Mouse (Mus musculus): ENCODE measurements around the gene Unc5b. TPM values are rescaled to one million over a fixed set of nuclear protein-coding genes. Genes with fewer than 3 reads are reported as not detected.
"Not testable (repeated sequence)": the region's sequence is repeated elsewhere in the genome, so short reads cannot be mapped to it uniquely, and the experiment has no call there.

The Unc5b gene
- polyA plus RNA-seq, 1 experiment from 2014 or later: 4.3 TPM

DNA sequence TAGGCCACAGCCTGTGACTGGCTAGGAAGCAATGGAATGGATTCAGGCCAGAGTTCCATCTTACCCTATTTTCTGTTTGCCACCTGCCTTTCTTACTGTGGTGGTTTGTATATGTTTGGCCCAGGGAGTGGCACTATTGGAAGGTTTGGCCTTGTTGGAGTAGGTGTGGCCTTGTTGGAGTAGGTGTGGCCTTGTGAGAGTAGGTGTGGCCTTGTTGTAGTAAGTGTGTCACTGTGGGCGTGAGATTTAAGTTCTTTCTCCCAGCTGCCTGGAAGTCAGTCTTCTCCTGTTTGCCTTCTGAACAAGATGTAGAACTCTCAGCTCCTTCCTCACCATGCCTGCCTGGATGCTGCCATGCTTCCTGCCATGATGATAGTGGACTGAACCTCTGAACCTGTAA is 89.1 kb downstream of the Unc5b start:
- peaks cover 19% of the 10 kb centered on the region for H3K4me1 ChIP-seq
- not testable (repeated sequence) for H3K9me3 ChIP-seq (replicated peaks); ATAC-seq (ENCODE audit: low FRiP score); H3K4me3 ChIP-seq; H3K36me3 ChIP-seq; H3K4me2 ChIP-seq (replicated peaks); H3K27me3 ChIP-seq; H3K9ac ChIP-seq; H3K27ac ChIP-seq
- WGBS: 83% methylated on average over 1 of the region's 1 CpGs

DNA sequence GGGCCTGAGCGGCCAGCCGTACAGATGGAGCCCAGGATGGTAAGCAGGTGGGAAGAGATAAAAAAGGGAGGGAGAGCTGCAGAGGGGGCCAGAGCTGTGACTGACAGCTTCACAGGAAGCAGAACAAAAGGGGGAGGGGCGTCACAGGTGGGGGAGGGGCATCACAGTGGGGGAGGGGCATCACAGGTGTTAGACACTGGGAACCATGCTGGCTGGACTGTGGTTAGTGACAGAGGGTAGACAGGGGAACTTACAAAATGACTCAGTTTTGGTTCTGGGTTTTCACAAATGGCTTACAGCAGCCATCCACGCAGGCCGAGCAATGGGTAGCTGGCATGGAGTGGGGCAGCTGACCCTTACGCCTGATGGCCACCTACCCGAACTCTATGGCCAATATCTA is 89.9 kb downstream of the Unc5b start:
- no peak overlapping the region for H3K9ac ChIP-seq
- H3K4me1 ChIP-seq: peaks cover 19% of the 10 kb centered on the region
- no peaks in the 10 kb centered on the region for H3K27me3 ChIP-seq
- no peak overlapping the region for H3K4me2 ChIP-seq (replicated peaks)
- H3K27ac ChIP-seq: no peak overlapping the region
- ATAC-seq (ENCODE audit: low FRiP score): no peak
- no peaks in the 10 kb centered on the region for H3K9me3 ChIP-seq (replicated peaks)
- 79% methylated on average over 7 of the region's 7 CpGs for WGBS
- H3K4me3 ChIP-seq: no peak overlapping the region
- peaks cover 4% of the 10 kb centered on the region; the same call in 1 of the 2 replicates for H3K36me3 ChIP-seq

DNA sequence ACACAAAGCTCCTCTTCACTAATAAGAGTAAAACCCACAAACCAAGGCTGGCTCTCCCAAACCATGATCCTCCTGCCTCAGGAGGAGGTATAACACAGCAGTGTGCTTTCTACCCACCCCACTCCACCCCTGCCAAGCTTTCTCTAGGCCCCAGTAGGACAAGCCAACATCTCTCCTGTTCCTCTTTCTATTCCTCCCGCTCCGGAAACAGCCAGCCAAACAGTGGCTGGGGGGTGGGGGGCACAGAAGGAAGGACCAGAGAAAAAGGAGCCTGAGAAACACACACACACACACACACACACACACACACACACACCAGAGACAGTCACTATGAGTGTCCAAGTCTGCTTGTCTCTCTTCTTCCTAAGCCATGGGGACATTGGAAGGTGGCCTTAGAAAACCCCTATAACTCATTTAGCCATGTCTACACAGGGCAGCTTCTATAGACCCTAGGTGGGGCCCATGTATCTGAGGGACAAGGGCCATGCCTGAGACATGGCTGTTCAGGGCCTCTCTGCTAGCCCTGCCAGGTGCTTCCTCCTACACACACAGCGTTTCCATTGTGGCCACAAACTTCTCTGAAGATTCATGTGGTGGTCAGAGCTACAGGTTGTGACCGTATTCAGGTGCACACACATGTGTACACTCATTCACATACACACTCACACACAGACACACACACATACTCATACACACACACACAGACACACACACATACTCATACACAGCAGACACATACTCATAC is 91.6 kb downstream of the Unc5b start:
- Histone ChIP-seq H3K27me3 (no peaks in the 10 kb centered on the region), H3K36me3 (peaks cover 6% of the 10 kb centered on the region; the same call in 1 of the 2 replicates), H3K4me1 (peaks cover 17% of the 10 kb centered on the region), H3K9me3 (replicated peaks) (no peaks in the 10 kb centered on the region), H3K4me2 (replicated peaks) (no peak overlapping the region), H3K4me3 (no peak overlapping the region), H3K27ac (no peak overlapping the region), H3K9ac (no peak overlapping the region)
- whole genome bisulfite sequencing: 92% methylated on average over 4 of the region's 4 CpGs
- ATAC-seq (ENCODE audit: low FRiP score): no peak

DNA sequence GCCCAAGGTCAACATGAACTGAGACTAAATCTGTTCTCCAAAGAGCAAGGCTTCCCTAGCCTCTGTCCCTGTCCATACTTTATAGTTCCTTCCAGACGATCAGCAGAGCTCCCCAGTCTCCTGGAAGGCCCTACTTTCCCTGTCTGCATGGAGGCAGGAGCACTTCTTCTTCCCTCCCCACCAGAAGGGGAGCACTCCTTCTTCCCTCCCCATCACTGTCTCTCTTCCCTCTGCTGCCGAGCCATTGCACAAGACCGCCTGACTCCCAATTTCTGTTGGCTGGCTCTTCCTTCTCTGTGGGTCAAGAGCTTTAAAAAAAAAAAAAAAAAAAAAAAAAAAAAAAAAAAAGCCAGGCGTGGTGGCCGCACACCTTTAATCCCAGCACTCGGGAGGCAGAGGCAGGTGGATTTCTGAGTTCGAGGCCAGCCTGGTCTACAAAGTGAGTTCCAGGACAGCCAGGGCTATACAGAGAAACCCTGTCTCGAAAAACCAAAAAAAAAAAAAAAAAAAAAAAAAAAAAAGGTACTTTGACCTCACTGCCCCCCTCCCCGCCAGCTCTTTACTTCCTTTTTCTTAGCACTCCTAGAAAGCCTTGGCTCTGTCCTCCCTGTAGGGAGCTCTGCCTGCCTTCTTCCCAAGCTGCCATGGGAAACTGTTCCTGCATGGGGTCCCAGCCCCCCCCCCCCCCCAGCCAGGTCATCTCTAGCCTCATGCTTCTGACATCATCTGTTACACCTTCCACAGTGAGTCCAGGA is 93.3 kb downstream of the Unc5b start:
- Histone ChIP-seq H3K27ac (no peak overlapping the region), H3K27me3 (no peaks in the 10 kb centered on the region), H3K4me1 (peaks cover 22% of the 10 kb centered on the region), H3K4me3 (no peak overlapping the region), H3K9me3 (replicated peaks) (no peaks in the 10 kb centered on the region), H3K4me2 (replicated peaks) (no peak overlapping the region), H3K36me3 (peaks cover 6% of the 10 kb centered on the region; the same call in 1 of the 2 replicates), H3K9ac (no peak overlapping the region)
- no peak for ATAC-seq (ENCODE audit: low FRiP score)
- WGBS: 79% methylated on average over 8 of the region's 9 CpGs

DNA sequence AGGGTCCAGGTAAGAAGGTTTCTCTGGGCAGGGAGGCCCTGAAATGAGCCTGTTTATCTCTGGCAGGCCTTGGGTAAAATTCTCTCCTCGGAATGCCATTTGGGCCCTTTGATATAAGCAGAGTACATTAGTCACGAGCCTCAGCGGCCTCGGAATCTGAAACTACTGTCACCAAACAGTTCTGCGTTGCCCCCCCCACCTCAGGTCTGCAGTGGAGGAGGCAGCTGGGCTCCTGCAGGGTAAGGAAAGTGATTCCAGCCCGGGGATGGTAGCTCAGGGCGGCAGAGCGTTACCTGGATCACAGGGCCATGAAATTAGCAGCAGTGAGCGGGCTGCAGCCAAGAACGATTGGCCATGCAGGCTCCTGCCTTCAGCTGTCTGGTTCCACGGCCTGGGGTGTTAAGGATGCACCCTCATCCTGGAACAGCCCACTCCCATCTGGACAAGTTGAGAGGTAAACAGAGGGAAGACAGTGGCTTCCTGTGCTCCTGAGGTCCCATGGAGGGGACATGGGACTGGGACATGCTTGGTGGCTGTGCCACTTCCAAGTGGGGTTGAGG is 94.1 kb downstream of the Unc5b start:
- WGBS: 59% methylated on average over 11 of the region's 11 CpGs
- H3K9me3 ChIP-seq (replicated peaks): no peaks in the 10 kb centered on the region
- no peak overlapping the region for H3K4me2 ChIP-seq (replicated peaks)
- H3K9ac ChIP-seq: no peak overlapping the region
- peak; percentile 24; the same call in 1 of the 2 replicates for ATAC-seq (ENCODE audit: low FRiP score)
- H3K27me3 ChIP-seq: no peaks in the 10 kb centered on the region
- H3K27ac ChIP-seq: peak overlapping the region; percentile 57
- peaks cover 27% of the 10 kb centered on the region for H3K4me1 ChIP-seq
- no peak overlapping the region for H3K4me3 ChIP-seq
- peaks cover 6% of the 10 kb centered on the region; the same call in 1 of the 2 replicates for H3K36me3 ChIP-seq

DNA sequence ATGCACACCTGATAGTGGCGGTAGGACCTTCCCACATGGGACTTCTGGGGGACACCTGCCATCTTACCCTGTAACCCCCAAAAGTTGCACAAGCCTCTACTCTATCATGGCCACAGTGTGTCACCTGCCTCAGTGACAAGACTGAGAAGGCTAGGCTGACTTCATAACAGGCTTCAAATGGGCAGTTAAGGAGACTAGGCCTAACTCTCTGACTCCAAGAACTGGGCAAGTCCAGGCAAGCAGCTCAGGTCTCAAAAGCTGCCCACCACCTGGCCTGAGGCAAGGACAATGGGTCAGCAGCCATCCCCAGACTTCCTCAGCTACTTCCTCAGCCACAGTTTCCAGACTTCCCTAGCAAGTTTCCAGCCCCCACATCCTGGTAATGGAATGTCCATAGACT is 95.6 kb downstream of the Unc5b start:
- H3K4me3 ChIP-seq: no peak overlapping the region
- no peak overlapping the region for H3K27ac ChIP-seq
- no peak overlapping the region for H3K4me2 ChIP-seq (replicated peaks)
- WGBS: 100% methylated on average over 1 of the region's 1 CpGs
- no peak for ATAC-seq (ENCODE audit: low FRiP score)
- peaks cover 33% of the 10 kb centered on the region for H3K4me1 ChIP-seq
- no peaks in the 10 kb centered on the region for H3K9me3 ChIP-seq (replicated peaks)
- H3K27me3 ChIP-seq: no peaks in the 10 kb centered on the region
- H3K36me3 ChIP-seq: peaks cover 6% of the 10 kb centered on the region; the same call in 1 of the 2 replicates
- H3K9ac ChIP-seq: no peak overlapping the region

DNA sequence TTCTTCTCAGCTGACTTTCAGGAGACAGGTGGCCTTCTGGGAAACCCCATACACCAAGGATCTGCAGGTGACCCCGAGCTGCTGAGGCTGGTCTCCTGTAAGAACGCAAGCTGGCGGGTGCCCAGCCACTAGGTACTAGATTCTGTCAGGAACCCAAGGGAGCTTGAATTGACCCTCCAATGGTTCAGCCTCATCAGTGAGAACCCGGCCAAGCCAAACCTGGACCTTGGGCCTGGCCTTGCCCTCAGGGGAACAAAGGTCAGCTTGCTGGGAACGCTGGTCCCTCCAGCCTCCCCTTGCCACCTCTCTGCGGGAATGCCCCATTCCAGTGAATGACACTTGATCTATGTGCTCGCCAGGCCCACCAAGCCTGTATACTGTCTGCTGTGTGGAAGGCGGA is 97.9 kb downstream of the Unc5b start:
- no peak overlapping the region for H3K9ac ChIP-seq
- ATAC-seq (ENCODE audit: low FRiP score): no peak
- no peak overlapping the region for H3K4me2 ChIP-seq (replicated peaks)
- no peak overlapping the region for H3K4me3 ChIP-seq
- peaks cover 33% of the 10 kb centered on the region for H3K4me1 ChIP-seq
- peaks cover 6% of the 10 kb centered on the region; the same call in 1 of the 2 replicates for H3K36me3 ChIP-seq
- no peaks in the 10 kb centered on the region for H3K27me3 ChIP-seq
- no peaks in the 10 kb centered on the region for H3K9me3 ChIP-seq (replicated peaks)
- no peak overlapping the region for H3K27ac ChIP-seq
- 79% methylated on average over 8 of the region's 8 CpGs for WGBS

DNA sequence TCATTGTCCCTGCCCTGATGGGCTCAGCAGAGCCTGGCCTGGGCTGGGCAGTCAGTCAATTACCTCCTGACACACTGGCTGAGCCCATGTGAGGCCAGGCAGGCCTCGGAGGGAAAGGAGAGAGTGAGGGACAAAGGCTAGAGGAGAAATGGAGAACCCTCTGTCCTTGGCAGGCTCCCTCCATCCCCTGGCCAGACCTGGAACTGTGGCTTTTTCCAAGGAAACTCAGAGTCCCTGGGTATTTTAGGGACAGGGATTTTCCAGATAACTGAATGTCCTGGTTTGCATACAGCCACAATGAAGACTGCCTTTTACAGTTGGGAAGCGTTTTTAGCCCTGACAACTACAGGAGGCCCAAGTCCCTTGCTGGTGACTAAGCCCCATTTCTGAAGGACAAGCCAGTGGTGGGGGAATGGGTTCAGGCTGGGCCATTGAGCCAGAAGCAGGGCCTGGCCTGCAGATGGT is 99.0 kb downstream of the Unc5b start:
- WGBS: 38% methylated on average over 2 of the region's 2 CpGs

DNA sequence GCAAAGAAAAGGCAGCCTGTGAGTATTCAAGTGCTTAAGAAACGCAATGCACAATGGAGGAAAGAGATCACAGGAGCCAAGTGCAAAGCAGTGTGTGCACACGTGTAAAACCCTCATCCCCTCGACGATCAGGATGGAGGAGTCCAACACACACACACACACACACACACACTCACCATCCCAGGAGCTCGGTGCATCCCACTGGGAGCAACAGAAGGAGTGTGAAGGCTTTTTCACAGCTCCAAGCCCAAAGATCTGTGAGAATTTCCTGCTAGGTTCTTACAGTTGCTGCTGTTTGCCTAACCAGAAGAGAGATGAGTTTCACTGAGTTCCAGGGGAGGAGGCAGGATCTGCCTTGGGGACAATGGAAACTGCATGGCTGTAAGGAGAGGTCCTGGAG is 99.6 kb downstream of the Unc5b start:
- H3K36me3 ChIP-seq: peaks cover 5% of the 10 kb centered on the region; the same call in 1 of the 2 replicates
- H3K4me1 ChIP-seq: peaks cover 32% of the 10 kb centered on the region
- H3K9me3 ChIP-seq (replicated peaks): no peaks in the 10 kb centered on the region
- no peak overlapping the region for H3K4me3 ChIP-seq
- peak overlapping the region; percentile 73 for H3K27ac ChIP-seq
- H3K27me3 ChIP-seq: no peaks in the 10 kb centered on the region
- H3K9ac ChIP-seq: no peak overlapping the region
- no peak overlapping the region for H3K4me2 ChIP-seq (replicated peaks)
- no peak for ATAC-seq (ENCODE audit: low FRiP score)
- WGBS: 29% methylated on average over 5 of the region's 5 CpGs

More for the DNA sequence above, 99.0 kb downstream of the Unc5b start:
- no peaks in the 10 kb centered on the region for H3K27me3 ChIP-seq
- H3K9me3 ChIP-seq (replicated peaks): no peaks in the 10 kb centered on the region
- peak; percentile 47 for ATAC-seq (ENCODE audit: low FRiP score)
- H3K4me3 ChIP-seq: no peak overlapping the region
- no peak overlapping the region for H3K9ac ChIP-seq
- H3K27ac ChIP-seq: peak overlapping the region; percentile 73
- no peak overlapping the region for H3K4me2 ChIP-seq (replicated peaks)
- H3K36me3 ChIP-seq: peaks cover 6% of the 10 kb centered on the region; the same call in 1 of the 2 replicates
- H3K4me1 ChIP-seq: peaks cover 37% of the 10 kb centered on the region

DNA sequence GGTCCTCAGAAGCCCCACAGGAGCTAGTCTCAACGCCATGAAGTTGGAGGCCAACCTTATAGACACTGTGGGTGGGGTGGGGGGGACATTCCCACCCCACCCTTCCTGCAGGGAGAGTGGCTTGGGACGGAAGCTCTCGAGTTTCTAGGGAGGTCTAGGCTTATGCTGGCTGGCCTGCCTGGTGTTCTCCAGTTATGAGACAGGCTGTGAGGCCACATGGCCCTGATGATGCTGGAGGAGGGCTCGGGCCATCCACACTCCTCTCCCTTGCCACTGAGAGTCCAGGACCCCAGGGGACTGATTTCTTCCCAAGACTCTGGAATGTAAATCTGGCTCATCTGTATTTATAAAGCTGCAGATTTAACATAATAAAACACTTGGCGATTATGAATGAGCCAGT is 104.1 kb downstream of the Unc5b start:
- ATAC-seq (ENCODE audit: low FRiP score): no peak
- H3K27me3 ChIP-seq: no peaks in the 10 kb centered on the region
- H3K4me2 ChIP-seq (replicated peaks): no peak overlapping the region
- 41% methylated on average over 5 of the region's 5 CpGs for WGBS
- H3K9me3 ChIP-seq (replicated peaks): no peaks in the 10 kb centered on the region
- peak overlapping the region; percentile 37; the same call in 1 of the 2 replicates for H3K27ac ChIP-seq
- H3K9ac ChIP-seq: no peak overlapping the region
- peaks cover 15% of the 10 kb centered on the region for H3K4me1 ChIP-seq
- H3K36me3 ChIP-seq: peaks cover 6% of the 10 kb centered on the region; the same call in 1 of the 2 replicates
- no peak overlapping the region for H3K4me3 ChIP-seq

DNA sequence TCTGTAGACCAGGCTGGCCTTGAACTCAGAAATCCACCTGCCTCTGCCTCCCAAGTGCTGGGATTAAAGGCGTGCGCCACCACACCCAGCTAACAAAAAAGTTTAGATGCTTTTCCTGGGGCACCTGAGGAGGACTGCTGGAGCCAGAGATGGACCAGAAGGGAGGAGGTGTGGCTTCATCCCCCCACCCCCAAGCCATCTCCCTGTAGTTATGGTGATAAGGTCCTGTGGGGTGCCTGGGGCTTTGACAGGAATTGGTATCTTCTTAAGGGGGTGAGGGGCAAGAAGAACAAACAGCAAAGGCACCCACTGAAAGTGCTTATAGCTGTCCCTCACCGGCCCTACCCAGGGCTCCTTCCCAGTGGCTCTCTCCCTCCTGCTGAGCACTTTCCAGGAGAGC is 104.5 kb downstream of the Unc5b start:
- H3K9me3 ChIP-seq (replicated peaks): no peaks in the 10 kb centered on the region
- peaks cover 11% of the 10 kb centered on the region for H3K4me1 ChIP-seq
- 72% methylated on average over 3 of the region's 3 CpGs for WGBS
- no peaks in the 10 kb centered on the region for H3K27me3 ChIP-seq
- peaks cover 6% of the 10 kb centered on the region; the same call in 1 of the 2 replicates for H3K36me3 ChIP-seq
- H3K4me3 ChIP-seq: no peak overlapping the region
- no peak overlapping the region for H3K9ac ChIP-seq
- H3K27ac ChIP-seq: no peak overlapping the region
- no peak overlapping the region for H3K4me2 ChIP-seq (replicated peaks)
- no peak for ATAC-seq (ENCODE audit: low FRiP score)

DNA sequence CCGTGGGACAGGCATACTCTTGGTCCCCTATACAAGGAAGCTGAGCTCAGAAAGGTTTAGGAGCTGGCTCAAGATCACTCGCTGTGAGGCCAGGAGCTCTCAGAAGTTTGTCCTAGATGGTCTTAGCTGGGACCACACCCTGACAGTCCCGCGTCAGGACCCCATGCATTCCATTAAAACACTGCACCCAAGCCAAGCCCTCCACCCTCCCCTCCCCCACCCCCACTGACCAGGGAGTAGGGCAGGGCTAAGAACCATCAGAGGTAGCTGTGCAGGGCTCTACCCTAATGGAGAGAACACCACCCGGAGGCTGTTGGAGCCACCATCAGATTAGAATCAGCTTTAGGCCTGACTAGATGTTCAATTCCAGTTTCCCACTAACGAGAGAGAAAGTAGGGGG is 106.9 kb downstream of the Unc5b start:
- 71% methylated on average over 6 of the region's 6 CpGs for WGBS
- no peak overlapping the region for H3K4me3 ChIP-seq

More for the DNA sequence above, 106.9 kb downstream of the Unc5b start:
- H3K9ac ChIP-seq: no peak overlapping the region
- ATAC-seq (ENCODE audit: low FRiP score): no peak
- no peak overlapping the region for H3K4me2 ChIP-seq (replicated peaks)
- no peaks in the 10 kb centered on the region for H3K27me3 ChIP-seq
- no peak overlapping the region for H3K27ac ChIP-seq
- H3K36me3 ChIP-seq: peaks cover 6% of the 10 kb centered on the region; the same call in 1 of the 2 replicates
- peaks cover 12% of the 10 kb centered on the region for H3K4me1 ChIP-seq
- H3K9me3 ChIP-seq (replicated peaks): no peaks in the 10 kb centered on the region

Measured in hindbrain, embryonic 12.5 days (tissue).